Mouse (Mus musculus): ENCODE measurements at regions not wholly inside any gene's neighbourhood (a gene's known extent, or its start where the extent isn't known, plus 50 kb on each side); places are given as distances from the start of the nearest gene placed in this dataset.

- DNase-seq (ENCODE audit: low spot score in 2 of 2): no peak
Measured at GRCm38 (mm10) chr5:50624206-50624605, 565.4 kb upstream of the Adgra3 start.

Measured in layer of hippocampus, adult 18-20 months (tissue).